Mouse (Mus musculus) gastrocnemius, postnatal 4 days (tissue): ENCODE results near the gene Ap1s3. TPM values are rescaled to one million over a fixed set of nuclear protein-coding genes. Genes with fewer than 3 reads are reported as not detected.

Experiments
- DNase-seq, 2 experiments: peaks; one replicate each; pipeline ENCODE4 v3.0.0; 2021 to 2022; ENCODE audit warnings: low spot score in 2 of 2, mixed read lengths in 2 of 2
- long read RNA-seq, 2 experiments: library from polyadenylated mRNA; stranded (forward); transcript quantifications; one replicate each; pipeline ENCODE4 v2.0.0; 2021
- total RNA-seq, 2 experiments: library from RNA; stranded (reverse); gene quantifications; 2 replicates each; pipeline ENCODE4 v1.2.3; 2021

Ap1s3 gene
- under 1 TPM; 0.26 to 0.27 TPM for total RNA-seq
- long read RNA-seq, experiment 1: 0 reads
- long read RNA-seq, experiment 2: 0 reads

- DNase-seq: peak in 1 of 2 experiments; percentile 9
Measured at GRCm38 (mm10) chr1:79671543-79672337, at the start of gene Ap1s3. TSS of gene Ap1s3 (minus strand) at chr1:79671972.

- no peak for DNase-seq
Measured at GRCm38 (mm10) chr1:79714152-79714923, 42.6 kb upstream of the Ap1s3 start.

GRCm38 (mm10) chr1:79713081-79713480 lies 41.3 kb upstream of the Ap1s3 start:
- DNase-seq: no peak

- DNase-seq: no peak
Measured at GRCm38 (mm10) chr1:79711147-79712126, 39.7 kb upstream of the Ap1s3 start.

- no peak for DNase-seq
Measured at GRCm38 (mm10) chr1:79710678-79711077, 38.9 kb upstream of the Ap1s3 start.

- no peak for DNase-seq
Measured at GRCm38 (mm10) chr1:79710216-79710615, 38.4 kb upstream of the Ap1s3 start.

GRCm38 (mm10) chr1:79707383-79707782 lies 35.6 kb upstream of the Ap1s3 start:
- no peak for DNase-seq

GRCm38 (mm10) chr1:79706707-79707106 lies 34.9 kb upstream of the Ap1s3 start:
- DNase-seq: no peak

GRCm38 (mm10) chr1:79704672-79705071 lies 32.9 kb upstream of the Ap1s3 start:
- DNase-seq: no peak

- DNase-seq: no peak
Measured at GRCm38 (mm10) chr1:79703520-79703919, 31.7 kb upstream of the Ap1s3 start.

GRCm38 (mm10) chr1:79698506-79698905 lies 26.7 kb upstream of the Ap1s3 start:
- no peak for DNase-seq

- no peak for DNase-seq
Measured at GRCm38 (mm10) chr1:79697382-79697781, 25.6 kb upstream of the Ap1s3 start.

GRCm38 (mm10) chr1:79696933-79697332 lies 25.2 kb upstream of the Ap1s3 start:
- no peak for DNase-seq

- no peak for DNase-seq
Measured at GRCm38 (mm10) chr1:79692482-79692881, 20.7 kb upstream of the Ap1s3 start.

- DNase-seq: no peak
Measured at GRCm38 (mm10) chr1:79687254-79687653, 15.5 kb upstream of the Ap1s3 start.

GRCm38 (mm10) chr1:79684027-79684426 lies 12.3 kb upstream of the Ap1s3 start:
- no peak for DNase-seq

GRCm38 (mm10) chr1:79682936-79683335 lies 11.2 kb upstream of the Ap1s3 start:
- DNase-seq: no peak

GRCm38 (mm10) chr1:79680777-79681176 lies 9.0 kb upstream of the Ap1s3 start:
- DNase-seq: no peak

- DNase-seq: no peak
Measured at GRCm38 (mm10) chr1:79678117-79678684, 6.4 kb upstream of the Ap1s3 start.

GRCm38 (mm10) chr1:79675716-79676115 lies 3.9 kb upstream of the Ap1s3 start:
- no peak for DNase-seq

- no peak for DNase-seq
Measured at GRCm38 (mm10) chr1:79671196-79671542, 603 bp downstream of the Ap1s3 start.
